Mouse (Mus musculus) heart, adult 2 months (tissue): ENCODE measurements at regions not wholly inside any gene's neighbourhood (a gene's known extent, or its start where the extent isn't known, plus 50 kb on each side); places are given as distances from the start of the nearest gene placed in this dataset.
"Not testable (repeated sequence)": the region's sequence is repeated elsewhere in the genome, so short reads cannot be mapped to it uniquely, and the experiment has no call there.

ENCODE experiments used
- DNase-seq, 2 experiments: peaks; one replicate each; pipeline ENCODE4 v3.0.0; 2021
- H3K27ac ChIP-seq: fragments of 200-600 bp; 2 replicates; pipeline ENCODE4 v1.8.1; 2022
- H3K27me3 ChIP-seq: fragments of 200-500 bp; 2 replicates; pipeline ENCODE4 v1.6.1; 2012; ENCODE audit warnings: mild to moderate bottlenecking, low read length, inconsistent platforms, mixed read lengths; ENCODE audit not compliant: control insufficient read depth, insufficient read depth
- H3K36me3 ChIP-seq: fragments of 200-500 bp; 2 replicates; pipeline ENCODE4 v1.6.1; 2012; ENCODE audit warnings: low read length, inconsistent platforms; ENCODE audit not compliant: control insufficient read depth, insufficient read depth
- H3K4me1 ChIP-seq: fragments of 200-500 bp; 2 replicates; pipeline ENCODE4 v1.6.1; 2011; ENCODE audit warnings: low read length; ENCODE audit not compliant: control insufficient read depth, insufficient read depth
- H3K4me3 ChIP-seq: fragments of 200-600 bp; 2 replicates; pipeline ENCODE4 v1.8.1; 2022
- H3K79me2 ChIP-seq: fragments of 200-500 bp; replicated peaks from 2 replicates; pipeline ENCODE4 v1.6.1; 2012; ENCODE audit warnings: mild to moderate bottlenecking, inconsistent platforms, low read length, moderate library complexity, mixed read lengths; ENCODE audit not compliant: control insufficient read depth, insufficient read depth
- H3K9ac ChIP-seq: fragments of 200-500 bp; 2 replicates; pipeline ENCODE4 v1.6.1; 2012; ENCODE audit warnings: low read depth, mild to moderate bottlenecking, control low read depth, inconsistent platforms, low read length, mixed read lengths
- CTCF ChIP-seq: fragments of 200-600 bp; IDR thresholded peaks from 2 replicates; pipeline ENCODE4 v1.8.1; 2022; ENCODE audit warnings: antibody characterized with exemption, mild to moderate bottlenecking, moderate library complexity
- EP300 ChIP-seq: fragments of 200-500 bp; IDR thresholded peaks from 2 replicates; pipeline ENCODE4 v1.6.1; 2011; ENCODE audit warnings: low read depth, low read length, control low read depth; ENCODE audit not compliant: insufficient read depth
- POLR2A ChIP-seq: fragments of 200-500 bp; IDR thresholded peaks from 2 replicates; pipeline ENCODE4 v1.6.1; 2011; ENCODE audit warnings: mild to moderate bottlenecking, low read depth, low read length, control low read depth; ENCODE audit not compliant: insufficient read depth
- WGBS: fragments of 180-500 bp; shearing (Covaris S2); methylation state at CpG from one replicate; pipeline ENCODE4 v1.1.7; 2018; 5-methylcytosine and 5-hydroxymethylcytosine counted together
- intact Hi-C: fragments of 180-260 bp; cut with DNase I; formaldehyde crosslinking; loops from one replicate; pipeline ENCODE4 v1.15.1; 2025

DNA sequence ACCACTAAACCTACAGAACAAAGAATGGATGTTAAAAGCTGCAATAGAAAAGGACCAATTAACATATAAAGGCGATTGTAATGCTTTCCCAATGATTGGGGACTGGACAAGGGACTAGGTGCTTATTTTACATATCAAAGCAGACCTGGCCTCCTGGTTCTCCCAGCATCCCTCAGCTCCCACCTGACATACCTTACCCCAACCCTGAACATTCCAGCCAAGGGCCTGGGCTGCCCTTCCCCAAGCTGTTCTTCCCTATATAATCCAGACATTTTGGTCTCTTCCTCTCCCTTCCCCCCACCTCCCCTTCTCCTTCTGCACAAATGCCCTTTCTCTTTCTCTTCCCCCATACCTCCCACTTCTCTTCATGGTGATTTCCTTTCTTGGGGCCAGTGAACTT lies 57.9 kb upstream of the Col13a1 start:
- Histone ChIP-seq H3K9ac (no peak overlapping the region), H3K4me3 (no peak overlapping the region), H3K27me3 (no peaks in the 10 kb centered on the region), H3K27ac (no peak overlapping the region), H3K36me3 (no peaks in the 10 kb centered on the region), H3K4me1 (peaks cover 4% of the 10 kb centered on the region; the same call in 1 of the 2 replicates), H3K79me2 (no peaks in the 10 kb centered on the region)
- DNase-seq: no peak
- TF ChIP-seq POLR2A: no peak
- no peak for TF ChIP-seq EP300
- no peak for TF ChIP-seq CTCF
- intact Hi-C loops: no loop called here
- 71% methylated on average over 1 of the region's 1 CpGs for WGBS

GRCm38 (mm10) chr10:62034291-62034690 lies 55.4 kb upstream of the Col13a1 start:
- Histone ChIP-seq H3K27me3 (no peaks in the 10 kb centered on the region), H3K27ac (peak overlapping the region; percentile 20; the same call in 1 of the 2 replicates), H3K9ac (no peak overlapping the region), H3K79me2 (no peaks in the 10 kb centered on the region), H3K36me3 (no peaks in the 10 kb centered on the region), H3K4me3 (no peak overlapping the region), H3K4me1 (peaks cover 4% of the 10 kb centered on the region; the same call in 1 of the 2 replicates)
- 84% methylated on average over 6 of the region's 6 CpGs for WGBS
- no peak for DNase-seq
- intact Hi-C loops: no loop called here
- TF ChIP-seq EP300 (no peak), POLR2A (no peak), CTCF (no peak)

- peak; percentile 47 to 62 for DNase-seq
- peak overlapping the region; percentile 20; the same call in 1 of the 2 replicates for H3K27ac ChIP-seq
Observed at GRCm38 (mm10) chr10:62033748-62034147, 54.8 kb upstream of the Col13a1 start.

DNA sequence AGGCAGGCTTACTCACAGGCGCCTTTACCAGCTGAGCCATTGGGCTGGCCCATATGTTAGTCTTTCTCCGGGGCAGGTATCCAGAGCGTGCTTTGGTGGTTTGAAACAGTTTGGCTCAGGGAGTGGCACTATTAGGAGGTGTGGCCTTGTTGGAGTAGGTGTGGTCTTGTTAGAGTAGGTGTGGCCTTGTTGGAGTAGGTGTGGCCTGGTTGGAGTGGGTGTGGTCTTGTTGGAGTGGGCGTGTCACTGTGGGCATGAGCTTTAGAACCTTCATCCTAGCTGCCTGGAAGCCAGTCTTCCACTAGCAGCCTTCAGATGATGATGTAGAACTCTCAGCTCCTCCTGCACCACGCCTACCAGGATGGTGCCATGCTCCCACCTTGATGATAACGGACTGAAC lies 53.1 kb upstream of the Col13a1 start:
- H3K36me3 ChIP-seq, H3K4me3 ChIP-seq, intact Hi-C loops, DNase-seq, H3K79me2 ChIP-seq, H3K9ac ChIP-seq, H3K4me1 ChIP-seq, H3K27me3 ChIP-seq, H3K27ac ChIP-seq: not testable (repeated sequence)
- 86% methylated on average over 6 of the region's 6 CpGs for WGBS

More at GRCm38 (mm10) chr10:62033748-62034147, 54.8 kb upstream of the Col13a1 start:
- Histone ChIP-seq H3K79me2 (no peaks in the 10 kb centered on the region), H3K4me1 (peaks cover 4% of the 10 kb centered on the region; the same call in 1 of the 2 replicates), H3K27me3 (no peaks in the 10 kb centered on the region), H3K4me3 (no peak overlapping the region), H3K36me3 (no peaks in the 10 kb centered on the region), H3K9ac (no peak overlapping the region)
- intact Hi-C loops: no loop called here
- 47% methylated on average over 5 of the region's 5 CpGs for WGBS
- no peak for TF ChIP-seq CTCF
- TF ChIP-seq EP300: peak; percentile 95

DNA sequence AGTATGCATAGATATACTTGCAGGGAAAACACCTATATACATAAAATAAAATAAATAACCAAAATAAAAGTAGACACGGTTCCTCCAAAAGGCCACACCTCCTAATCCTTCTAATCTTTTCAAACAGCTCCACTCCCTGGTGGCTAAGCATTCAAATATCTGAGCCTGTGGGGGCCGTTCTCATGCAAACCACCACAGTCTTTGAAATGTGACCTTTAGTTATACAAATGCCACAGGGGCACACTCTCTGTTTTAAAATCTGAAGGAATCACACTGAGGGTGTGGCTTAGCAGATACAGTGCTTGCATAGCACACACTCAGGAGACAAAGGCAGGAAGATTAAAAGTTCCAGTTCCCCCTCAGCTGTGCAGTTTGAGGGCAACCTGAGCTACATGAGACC lies 50.4 kb upstream of the Col13a1 start:
- no peak overlapping the region for H3K27ac ChIP-seq
- TF ChIP-seq POLR2A (no peak), EP300 (no peak), CTCF (no peak)
- peaks cover 2% of the 10 kb centered on the region for H3K4me1 ChIP-seq
- intact Hi-C loops: no loop called here
- no peak for DNase-seq
- 93% methylated on average over 2 of the region's 2 CpGs for WGBS
- no peaks in the 10 kb centered on the region for H3K36me3 ChIP-seq
- H3K4me3 ChIP-seq: no peak overlapping the region
- no peak overlapping the region for H3K9ac ChIP-seq
- H3K79me2 ChIP-seq: no peaks in the 10 kb centered on the region
- H3K27me3 ChIP-seq: no peaks in the 10 kb centered on the region
